Mouse (Mus musculus): Measurements from ENCODE around the gene 4930555G01Rik. TPM values are rescaled to one million over a fixed set of nuclear protein-coding genes. Genes with fewer than 3 reads are reported as not detected.

Gene 4930555G01Rik
- polyA plus RNA-seq (2014; fragmentation: Illumina TruSeq; extraction: RNeasy Lipid Tissue Mini Kit (QIAGEN cat#74804); ENCODE audit: low read depth, low replicate concordance): not detected

DNA sequence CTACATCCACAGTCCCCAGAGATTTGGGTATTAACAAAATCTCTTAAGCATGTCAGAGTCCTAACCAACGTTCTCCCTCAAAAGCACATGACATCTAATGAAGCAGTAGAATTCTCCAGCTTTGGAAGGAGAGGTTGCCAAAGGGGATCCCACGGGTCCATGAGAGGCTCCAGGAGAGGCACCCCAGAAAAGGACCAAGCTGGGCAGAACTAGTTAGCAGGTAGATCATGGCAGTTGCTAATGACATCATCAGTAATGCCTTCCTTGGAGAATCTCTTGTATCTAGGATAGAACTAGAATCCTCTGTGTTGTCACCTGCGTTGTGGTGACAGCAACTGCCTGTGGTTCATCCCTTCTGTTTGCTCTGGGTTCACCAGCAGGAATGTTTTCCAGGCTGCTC lies at the start of gene 4930555G01Rik:
4930555G01Rik (plus strand) TSS at position 301 of the 400 bp plus-strand sequence.

DNA sequence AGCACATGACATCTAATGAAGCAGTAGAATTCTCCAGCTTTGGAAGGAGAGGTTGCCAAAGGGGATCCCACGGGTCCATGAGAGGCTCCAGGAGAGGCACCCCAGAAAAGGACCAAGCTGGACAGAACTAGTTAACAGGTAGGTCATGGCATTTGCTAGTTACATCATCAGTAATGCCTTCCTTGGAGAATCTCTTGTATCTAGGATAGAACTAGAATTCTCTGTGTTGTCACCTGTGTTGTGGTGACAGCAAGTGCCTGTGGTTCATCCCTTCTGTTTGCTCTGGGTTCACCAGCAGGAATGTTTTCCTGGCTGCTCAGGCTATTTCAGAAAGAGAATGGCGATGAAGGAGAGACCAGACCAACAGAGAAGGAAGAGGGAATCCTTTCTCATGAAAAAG lies 34.8 kb upstream of the 4930555G01Rik start, which contains the start of gene Gm3298:
Gm3298 (plus strand) TSS at position 301 of the 400 bp plus-strand sequence.

DNA sequence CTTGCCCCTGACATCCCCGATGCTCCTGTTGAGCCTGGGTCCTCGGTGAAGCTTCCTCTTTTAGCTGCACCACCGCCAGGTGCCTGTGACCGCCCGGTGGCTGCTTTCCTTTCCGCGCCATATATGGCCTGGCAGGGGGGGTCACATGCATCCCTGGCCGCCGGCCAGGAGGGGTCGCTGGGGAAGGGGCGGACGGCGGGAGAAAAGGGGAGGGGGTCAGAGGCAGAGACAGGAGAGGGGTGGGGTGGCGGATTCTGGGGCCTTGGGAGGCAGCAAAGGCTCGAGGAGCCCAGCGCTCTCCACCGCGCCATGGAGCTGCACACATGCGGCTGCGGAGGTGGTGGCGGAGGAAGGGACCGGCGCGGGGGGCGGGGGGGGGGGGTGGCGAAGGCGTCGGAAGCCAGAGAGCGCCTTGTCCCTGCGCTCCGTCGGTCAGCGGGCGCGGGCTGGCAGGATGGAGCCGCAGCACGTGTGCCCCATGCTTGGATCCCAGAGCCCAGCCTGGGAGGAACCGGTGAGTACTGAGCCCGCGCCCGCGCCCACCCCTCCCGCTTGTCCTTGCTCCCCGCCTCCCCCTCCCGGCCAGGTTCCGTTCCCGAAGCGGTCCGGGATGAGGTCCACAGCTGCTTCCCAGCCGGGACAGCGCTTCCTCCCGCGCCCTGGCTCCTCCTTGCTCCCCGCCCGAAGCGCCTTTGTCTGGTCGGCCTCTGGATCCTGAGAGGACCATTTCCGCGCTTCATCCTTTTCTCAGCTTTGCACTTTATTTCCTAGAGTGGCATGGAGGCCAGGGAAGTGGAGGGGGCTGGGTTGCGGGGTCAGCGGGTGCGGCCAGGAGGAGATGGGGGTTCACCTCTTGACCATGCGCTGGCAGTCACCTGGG lies 20.4 kb downstream of the 4930555G01Rik start, which contains the start of gene Gm8281:
Gm8281 (plus strand) TSS at position 430 of the 880 bp plus-strand sequence.

Other genes starting within 250 kb of the 4930555G01Rik start
- gene Gm3269, start 212.5 kb upstream of the 4930555G01Rik start, polyA plus RNA-seq (2014; fragmentation: Illumina TruSeq; extraction: RNeasy Lipid Tissue Mini Kit (QIAGEN cat#74804); ENCODE audit: low read depth, low replicate concordance): not detected
- not detected for gene Gm3264, start 195.1 kb upstream of the 4930555G01Rik start, polyA plus RNA-seq (2014; fragmentation: Illumina TruSeq; extraction: RNeasy Lipid Tissue Mini Kit (QIAGEN cat#74804); ENCODE audit: low read depth, low replicate concordance)
- not detected for gene Gm3278, start 158.2 kb upstream of the 4930555G01Rik start, polyA plus RNA-seq (2014; fragmentation: Illumina TruSeq; extraction: RNeasy Lipid Tissue Mini Kit (QIAGEN cat#74804); ENCODE audit: low read depth, low replicate concordance)
- gene Gm8297, start 66.7 kb upstream of the 4930555G01Rik start, polyA plus RNA-seq (2014; fragmentation: Illumina TruSeq; extraction: RNeasy Lipid Tissue Mini Kit (QIAGEN cat#74804); ENCODE audit: low read depth, low replicate concordance): not detected
- gene Gm3298, start 34.7 kb upstream of the 4930555G01Rik start, polyA plus RNA-seq (2014; fragmentation: Illumina TruSeq; extraction: RNeasy Lipid Tissue Mini Kit (QIAGEN cat#74804); ENCODE audit: low read depth, low replicate concordance): not detected
- 0.53 TPM for gene Gm8281, start 20.4 kb downstream of the 4930555G01Rik start, polyA plus RNA-seq (2014; fragmentation: Illumina TruSeq; extraction: RNeasy Lipid Tissue Mini Kit (QIAGEN cat#74804); ENCODE audit: low read depth, low replicate concordance)
- gene Gm8279, start 80.9 kb downstream of the 4930555G01Rik start, polyA plus RNA-seq (2014; fragmentation: Illumina TruSeq; extraction: RNeasy Lipid Tissue Mini Kit (QIAGEN cat#74804); ENCODE audit: low read depth, low replicate concordance): not detected
- gene Gm3317, start 113.9 kb downstream of the 4930555G01Rik start, polyA plus RNA-seq (2014; fragmentation: Illumina TruSeq; extraction: RNeasy Lipid Tissue Mini Kit (QIAGEN cat#74804); ENCODE audit: low read depth, low replicate concordance): not detected
- not detected for gene Gm8271, start 135.2 kb downstream of the 4930555G01Rik start, polyA plus RNA-seq (2014; fragmentation: Illumina TruSeq; extraction: RNeasy Lipid Tissue Mini Kit (QIAGEN cat#74804); ENCODE audit: low read depth, low replicate concordance)
- gene Gm3526, start 210.0 kb downstream of the 4930555G01Rik start, polyA plus RNA-seq (2014; fragmentation: Illumina TruSeq; extraction: RNeasy Lipid Tissue Mini Kit (QIAGEN cat#74804); ENCODE audit: low read depth, low replicate concordance): not detected